Mouse (Mus musculus) layer of hippocampus, adult 18-20 months (tissue): ENCODE results near the gene Gtpbp1. TPM values are rescaled to one million over a fixed set of nuclear protein-coding genes. Genes with fewer than 3 reads are reported as not detected.

Experiments
- total RNA-seq, 2 experiments: library from RNA; stranded (reverse); gene quantifications; 2 replicates each; pipeline ENCODE4 v1.2.3; 2021

The Gtpbp1 gene
- total RNA-seq, 2 experiments from 2014 or later = 51.7 to 56.9 TPM

Other genes with a start within 250 kb of the Gtpbp1 start
- 100 to 1,000 TPM in 1 of 2 experiments, 10 to 100 TPM in 1; 95.9 to 109 TPM for gene Csnk1e, start 235.3 kb upstream of the Gtpbp1 start, total RNA-seq
- gene Kcnj4, start 185.6 kb upstream of the Gtpbp1 start, total RNA-seq = 10 to 100 TPM; 87.2 to 88.5 TPM
- gene Kdelr3, start 174.4 kb upstream of the Gtpbp1 start, total RNA-seq = under 1 TPM; 0.45 to 0.53 TPM
- gene Ddx17, start 144.1 kb upstream of the Gtpbp1 start, total RNA-seq = 100 to 1,000 TPM; 277 to 299 TPM
- under 1 TPM; 0.23 to 0.57 TPM for gene Dmc1, start 85.7 kb upstream of the Gtpbp1 start, total RNA-seq
- gene Fam227a, start 31.9 kb upstream of the Gtpbp1 start, total RNA-seq = 1 to 10 TPM; 8.3 to 9.4 TPM
- 10 to 100 TPM; 46.2 to 46.9 TPM for gene Cby1, start 31.6 kb upstream of the Gtpbp1 start, total RNA-seq
- 10 to 100 TPM; 96.4 to 98.2 TPM for gene Tomm22, start 20.0 kb upstream of the Gtpbp1 start, total RNA-seq
- 10 to 100 TPM; 49.4 TPM for gene Josd1, start 2.9 kb upstream of the Gtpbp1 start, total RNA-seq
- 10 to 100 TPM; 31.9 to 32.8 TPM for gene Sun2, start 51.7 kb downstream of the Gtpbp1 start, total RNA-seq
- 10 to 100 TPM; 61.7 to 68.7 TPM for gene Dnal4, start 87.0 kb downstream of the Gtpbp1 start, total RNA-seq
- 100 to 1,000 TPM; 714 to 740 TPM for gene Nptxr, start 113.9 kb downstream of the Gtpbp1 start, total RNA-seq
- 10 to 100 TPM; 10.9 to 18.8 TPM for gene Npcd, start 143.4 kb downstream of the Gtpbp1 start, total RNA-seq
- gene Cbx6, start 143.8 kb downstream of the Gtpbp1 start, total RNA-seq = 100 to 1,000 TPM; 321 to 326 TPM
- 1 to 10 TPM; 4.3 to 4.4 TPM for gene Apobec3, start 200.8 kb downstream of the Gtpbp1 start, total RNA-seq